Mouse (Mus musculus) limb, embryonic 11.5 days (tissue): Measurements from ENCODE around the gene Hax1. TPM values are rescaled to one million over a fixed set of nuclear protein-coding genes. Genes with fewer than 3 reads are reported as not detected.

Experiments used
- ATAC-seq: fragments of 200-750 bp; cut with Nextera tagmentation; 2 replicates; pipeline ENCODE4 v1.8.0; 2017; ENCODE audit warnings: low read depth; ENCODE audit not compliant: insufficient number of reproducible peaks, low FRiP score, low TSS enrichment
- DNase-seq: peaks from one replicate; pipeline ENCODE4 v3.0.0-alpha.2; 2015; ENCODE audit warnings: low spot score
- H3K27ac ChIP-seq: fragments of 300-500 bp; sonication (generic); replicated peaks from 2 replicates; pipeline ENCODE4 v1.5.1; 2014; ENCODE audit warnings: low read depth, mild to moderate bottlenecking, low read length
- H3K27me3 ChIP-seq: fragments of 300-500 bp; sonication (generic); 2 replicates; pipeline ENCODE4 v1.6.1; 2014; ENCODE audit warnings: mild to moderate bottlenecking, low read length, mixed read lengths; ENCODE audit not compliant: control insufficient read depth, insufficient read depth
- H3K36me3 ChIP-seq: fragments of 300-500 bp; sonication (generic); 2 replicates; pipeline ENCODE4 v1.6.1; 2014; ENCODE audit warnings: mild to moderate bottlenecking, low read length, moderate library complexity, mixed read lengths; ENCODE audit not compliant: control insufficient read depth, insufficient read depth
- H3K4me1 ChIP-seq: fragments of 300-500 bp; sonication (generic); 2 replicates; pipeline ENCODE4 v1.6.1; 2014; ENCODE audit warnings: low read length, mixed read lengths; ENCODE audit not compliant: control insufficient read depth, insufficient read depth
- H3K4me2 ChIP-seq: fragments of 300-500 bp; sonication (generic); 2 replicates; pipeline ENCODE4 v1.6.1; 2014; ENCODE audit warnings: low read depth, mild to moderate bottlenecking, moderate library complexity; ENCODE audit not compliant: severe bottlenecking
- H3K4me3 ChIP-seq: fragments of 300-500 bp; sonication (generic); 2 replicates; pipeline ENCODE4 v1.5.1; 2014; ENCODE audit warnings: low read depth, low read length
- H3K9ac ChIP-seq: fragments of 300-500 bp; sonication (generic); 2 replicates; pipeline ENCODE4 v1.6.1; 2014; ENCODE audit warnings: mild to moderate bottlenecking, low read length
- H3K9me3 ChIP-seq: fragments of 300-500 bp; sonication (generic); 2 replicates; pipeline ENCODE4 v1.6.1; 2016; ENCODE audit warnings: low read length; ENCODE audit not compliant: control insufficient read depth
- WGBS: fragments of 180-500 bp; shearing (Covaris S2); extraction: QIAGEN DNeasy Blood & Tissue Kit; methylation state at CpG from one replicate; pipeline ENCODE4 v1.1.7; 2014; 5-methylcytosine and 5-hydroxymethylcytosine counted together
- polyA plus RNA-seq: library from polyadenylated mRNA; unstranded; fragments of >200 nt; fragmentation: Nextera tagmentation; extraction: Ambion mirVana; gene quantifications from 2 replicates; pipeline ENCODE4 v1.2.1, GENCODE M21; 2014

Gene Hax1
- polyA plus RNA-seq, 1 experiment from 2014 or later, result 262 TPM

DNA sequence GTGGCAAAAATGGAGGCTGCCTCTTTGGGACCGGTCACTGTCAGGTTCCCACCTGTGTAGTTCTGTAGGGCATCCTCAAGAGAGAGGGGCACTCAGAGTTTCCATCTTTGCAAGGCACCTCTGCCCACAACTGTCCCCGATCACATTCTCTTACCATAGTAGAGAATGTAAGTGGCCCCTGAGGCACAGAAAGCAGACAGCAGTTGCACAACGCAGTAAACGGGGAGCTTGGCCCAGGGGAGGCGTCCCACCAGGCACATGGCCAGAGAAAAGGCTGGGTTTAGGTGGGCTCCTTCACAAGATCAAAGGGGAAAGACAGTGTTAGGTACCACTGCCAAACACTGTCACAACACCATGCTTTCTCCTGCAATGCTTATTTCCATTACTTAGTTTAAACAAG lies 32.6 kb downstream of the Hax1 start:
- 89% methylated on average over 5 of the region's 5 CpGs for WGBS

GRCm38 (mm10) chr3:89965557-89965956 lies 33.0 kb downstream of the Hax1 start:
- no peaks in the 10 kb centered on the region for H3K27me3 ChIP-seq
- no peak overlapping the region for H3K27ac ChIP-seq
- no peak for DNase-seq
- H3K4me1 ChIP-seq, result peaks cover 23% of the 10 kb centered on the region
- no peak overlapping the region for H3K4me2 ChIP-seq
- no peaks in the 10 kb centered on the region for H3K36me3 ChIP-seq
- no peak for ATAC-seq
- no peak overlapping the region for H3K4me3 ChIP-seq
- H3K9ac ChIP-seq, result no peak overlapping the region
- WGBS, result 94% methylated on average over 8 of the region's 8 CpGs
- no peaks in the 10 kb centered on the region for H3K9me3 ChIP-seq

More for the DNA sequence above, 32.6 kb downstream of the Hax1 start:
- H3K4me2 ChIP-seq, result no peak overlapping the region
- no peaks in the 10 kb centered on the region for H3K36me3 ChIP-seq
- ATAC-seq, result no peak
- H3K27ac ChIP-seq, result no peak overlapping the region
- no peak overlapping the region for H3K4me3 ChIP-seq
- no peak for DNase-seq
- no peaks in the 10 kb centered on the region for H3K9me3 ChIP-seq
- H3K27me3 ChIP-seq, result no peaks in the 10 kb centered on the region
- H3K4me1 ChIP-seq, result peaks cover 20% of the 10 kb centered on the region
- no peak overlapping the region for H3K9ac ChIP-seq

DNA sequence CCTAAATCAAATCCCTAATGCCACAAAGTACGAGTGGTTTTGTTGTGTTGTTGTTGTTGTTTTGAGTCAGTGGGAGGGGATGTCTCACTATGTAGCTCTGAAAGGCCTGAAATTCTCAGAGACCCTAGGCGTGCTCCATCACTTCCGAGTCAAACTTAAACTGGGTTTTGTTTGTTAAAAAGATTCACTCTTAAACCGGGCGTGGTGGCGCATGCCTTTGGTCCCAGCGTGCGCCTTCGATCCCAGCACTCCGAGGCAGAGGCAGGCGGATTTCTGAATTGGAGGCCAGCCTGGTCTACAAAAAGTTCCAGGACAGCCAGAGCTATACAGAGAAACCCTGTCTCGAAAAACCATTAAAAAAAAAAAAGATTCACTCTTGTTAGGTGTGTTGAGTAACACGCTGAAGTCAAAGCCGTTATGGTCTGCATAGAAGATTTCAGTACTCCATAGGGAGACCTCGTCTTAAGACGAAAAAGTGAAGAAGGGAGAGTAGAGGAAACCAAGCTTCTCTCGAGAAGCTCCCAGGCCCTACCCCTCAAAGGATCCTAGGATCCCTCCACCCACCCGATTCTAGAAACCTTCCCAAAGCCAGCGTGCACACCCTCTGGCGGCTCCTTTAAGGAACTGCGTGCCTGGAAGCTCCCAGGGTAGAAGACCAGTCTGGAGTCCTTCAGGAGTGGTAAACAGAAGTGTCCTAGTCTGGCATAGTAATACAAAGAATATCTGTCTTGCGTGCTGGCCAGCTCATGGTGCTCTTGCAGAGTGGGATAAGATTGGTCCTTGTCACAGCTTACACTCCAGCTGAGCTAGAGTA lies 34.4 kb downstream of the Hax1 start:
- no peaks in the 10 kb centered on the region for H3K36me3 ChIP-seq
- ATAC-seq, result no peak
- 35% methylated on average over 22 of the region's 22 CpGs for WGBS

GRCm38 (mm10) chr3:89963221-89963763 lies 35.3 kb downstream of the Hax1 start, which contains the start of gene Atp8b2:
Atp8b2 (minus strand) TSS chr3:89963508.
- WGBS, result under 1% methylated on average over 32 of the region's 35 CpGs

More for the DNA sequence above, 34.4 kb downstream of the Hax1 start:
- no peaks in the 10 kb centered on the region for H3K27me3 ChIP-seq
- DNase-seq, result peak; percentile 76
- H3K9ac ChIP-seq, result peak overlapping the region; percentile 85
- no peaks in the 10 kb centered on the region for H3K9me3 ChIP-seq
- H3K4me1 ChIP-seq, result peaks cover 30% of the 10 kb centered on the region
- peak overlapping the region; percentile 85 for H3K4me3 ChIP-seq
- H3K4me2 ChIP-seq, result peak overlapping the region; percentile 97
- peak overlapping the region; percentile 72; the same call in 1 of the 2 replicates for H3K27ac ChIP-seq

GRCm38 (mm10) chr3:89962751-89963220 lies 35.8 kb downstream of the Hax1 start:
- H3K4me3 ChIP-seq, result peak overlapping the region; percentile 85
- H3K27me3 ChIP-seq, result no peaks in the 10 kb centered on the region
- peaks cover 30% of the 10 kb centered on the region for H3K4me1 ChIP-seq
- H3K36me3 ChIP-seq, result peaks cover 5% of the 10 kb centered on the region; the same call in 1 of the 2 replicates
- under 1% methylated on average over 30 of the region's 30 CpGs for WGBS
- H3K9me3 ChIP-seq, result no peaks in the 10 kb centered on the region
- H3K4me2 ChIP-seq, result peak overlapping the region; percentile 97
- peak; percentile 37 for ATAC-seq
- peak overlapping the region; percentile 85 for H3K9ac ChIP-seq
- H3K27ac ChIP-seq, result peak overlapping the region; percentile 72
- no peak for DNase-seq

More at GRCm38 (mm10) chr3:89963221-89963763, 35.3 kb downstream of the Hax1 start, which contains the start of gene Atp8b2:
- Histone ChIP-seq H3K9me3 (no peaks in the 10 kb centered on the region), H3K27me3 (no peaks in the 10 kb centered on the region), H3K4me1 (peaks cover 30% of the 10 kb centered on the region), H3K36me3 (peaks cover 4% of the 10 kb centered on the region; the same call in 1 of the 2 replicates), H3K27ac (peak within 1 kb of the TSS; percentile 72), H3K4me3 (peak within 1 kb of the TSS; percentile 85), H3K4me2 (peak within 1 kb of the TSS; percentile 97), H3K9ac (peak within 1 kb of the TSS; percentile 85)
- peak; percentile 50 for ATAC-seq
- DNase-seq, result peak; percentile 81

- H3K4me1 ChIP-seq, result peaks cover 30% of the 10 kb centered on the region
- 4% methylated on average over 14 of the region's 14 CpGs for WGBS
- peak overlapping the region; percentile 97 for H3K4me2 ChIP-seq
- H3K9ac ChIP-seq, result peak overlapping the region; percentile 85
- H3K9me3 ChIP-seq, result no peaks in the 10 kb centered on the region
- peak overlapping the region; percentile 85 for H3K4me3 ChIP-seq
- H3K27ac ChIP-seq, result peak overlapping the region; percentile 72
- peaks cover 5% of the 10 kb centered on the region; the same call in 1 of the 2 replicates for H3K36me3 ChIP-seq
- no peaks in the 10 kb centered on the region for H3K27me3 ChIP-seq
- DNase-seq, result peak; percentile 43
- no peak for ATAC-seq
These were observed 36.4 kb downstream of the Hax1 start for GRCm38 (mm10) chr3:89962059-89962750.

DNA sequence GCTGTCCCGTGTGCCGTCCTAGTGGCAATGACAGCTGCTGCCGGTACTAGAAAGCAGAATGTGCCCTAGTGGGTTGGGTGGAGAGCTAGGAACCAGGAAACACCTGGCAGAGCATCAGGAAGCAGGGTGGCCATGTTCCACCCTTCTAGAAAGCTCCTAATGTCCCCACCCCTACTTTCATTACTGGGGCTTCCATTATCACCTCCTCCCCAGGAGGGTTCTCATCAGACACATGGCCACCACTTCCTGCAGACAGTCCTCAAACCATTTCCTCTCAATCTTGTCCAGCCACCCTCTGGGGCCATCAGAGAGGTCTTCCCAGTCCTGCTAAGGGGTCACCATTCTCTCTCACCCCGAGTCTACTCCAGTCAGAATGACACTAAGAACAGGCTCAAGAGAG lies 37.1 kb downstream of the Hax1 start:
- peak overlapping the region; percentile 97 for H3K4me2 ChIP-seq
- 59% methylated on average over 4 of the region's 4 CpGs for WGBS
- H3K9me3 ChIP-seq, result no peaks in the 10 kb centered on the region
- H3K4me3 ChIP-seq, result peak overlapping the region; percentile 85; the same call in 1 of the 2 replicates
- no peak overlapping the region for H3K27ac ChIP-seq
- no peak for DNase-seq
- H3K4me1 ChIP-seq, result peaks cover 30% of the 10 kb centered on the region
- no peak for ATAC-seq
- H3K9ac ChIP-seq, result no peak overlapping the region
- no peaks in the 10 kb centered on the region for H3K27me3 ChIP-seq
- H3K36me3 ChIP-seq, result peaks cover 8% of the 10 kb centered on the region; the same call in 1 of the 2 replicates

GRCm38 (mm10) chr3:89960469-89960868 lies 38.1 kb downstream of the Hax1 start:
- ATAC-seq (peak; percentile 91), DNase-seq (peak; percentile 92)
- no peaks in the 10 kb centered on the region for H3K9me3 ChIP-seq
- peaks cover 15% of the 10 kb centered on the region; the same call in 1 of the 2 replicates for H3K36me3 ChIP-seq
- H3K4me3 ChIP-seq, result peak overlapping the region; percentile 85
- 0% methylated on average over 30 of the region's 30 CpGs for WGBS
- peak overlapping the region; percentile 63 for H3K9ac ChIP-seq
- H3K4me1 ChIP-seq, result peaks cover 30% of the 10 kb centered on the region
- peak overlapping the region; percentile 97 for H3K4me2 ChIP-seq
- no peaks in the 10 kb centered on the region for H3K27me3 ChIP-seq
- H3K27ac ChIP-seq, result no peak overlapping the region
